Mouse (Mus musculus): ENCODE results near the gene Ing5.

The Ing5 gene

GRCm38 (mm10) chr1:93803556-93804507 lies at the start of gene Ing5:
Gene Ing5, plus strand, starts transcription at chr1:93803965.
- TF ChIP-seq GATA4 (IDR thresholded peaks at IDR 0.05; ENCODE audit: insufficient replicate concordance, low read length), result peak; percentile 44; the same call in 1 of the 2 replicates

GRCm38 (mm10) chr1:93754573-93755290 lies 49.0 kb upstream of the Ing5 start, which contains the start of gene Thap4:
Gene Thap4, minus strand, starts transcription at chr1:93754864.
- TF ChIP-seq GATA4 (IDR thresholded peaks at IDR 0.05; ENCODE audit: insufficient replicate concordance, low read length), result peak; percentile 47; the same call in 1 of the 2 replicates

- no peak for TF ChIP-seq GATA4 (IDR thresholded peaks at IDR 0.05; ENCODE audit: insufficient replicate concordance, low read length)
These were observed 48.5 kb upstream of the Ing5 start for GRCm38 (mm10) chr1:93755291-93755610.

- TF ChIP-seq GATA4 (IDR thresholded peaks at IDR 0.05; ENCODE audit: insufficient replicate concordance, low read length), result no peak
These were observed 48.1 kb upstream of the Ing5 start for GRCm38 (mm10) chr1:93755618-93756017.

- no peak for TF ChIP-seq GATA4 (IDR thresholded peaks at IDR 0.05; ENCODE audit: insufficient replicate concordance, low read length)
These were observed 47.6 kb upstream of the Ing5 start for GRCm38 (mm10) chr1:93756154-93756553.

- TF ChIP-seq GATA4 (IDR thresholded peaks at IDR 0.05; ENCODE audit: insufficient replicate concordance, low read length), result no peak
These were observed 43.7 kb upstream of the Ing5 start for GRCm38 (mm10) chr1:93760076-93760475.

GRCm38 (mm10) chr1:93764871-93765591 lies 38.7 kb upstream of the Ing5 start:
- TF ChIP-seq GATA4 (IDR thresholded peaks at IDR 0.05; ENCODE audit: insufficient replicate concordance, low read length), result no peak

- TF ChIP-seq GATA4 (IDR thresholded peaks at IDR 0.05; ENCODE audit: insufficient replicate concordance, low read length), result no peak
These were observed 36.2 kb upstream of the Ing5 start for GRCm38 (mm10) chr1:93767600-93767999.

GRCm38 (mm10) chr1:93769901-93770300 lies 33.9 kb upstream of the Ing5 start:
- no peak for TF ChIP-seq GATA4 (IDR thresholded peaks at IDR 0.05; ENCODE audit: insufficient replicate concordance, low read length)

GRCm38 (mm10) chr1:93776686-93777085 lies 27.1 kb upstream of the Ing5 start:
- no peak for TF ChIP-seq GATA4 (IDR thresholded peaks at IDR 0.05; ENCODE audit: insufficient replicate concordance, low read length)

- no peak for TF ChIP-seq GATA4 (IDR thresholded peaks at IDR 0.05; ENCODE audit: insufficient replicate concordance, low read length)
These were observed 16.9 kb upstream of the Ing5 start for GRCm38 (mm10) chr1:93786912-93787311.

- no peak for TF ChIP-seq GATA4 (IDR thresholded peaks at IDR 0.05; ENCODE audit: insufficient replicate concordance, low read length)
These were observed 9.2 kb upstream of the Ing5 start for GRCm38 (mm10) chr1:93794526-93794925.

- no peak for TF ChIP-seq GATA4 (IDR thresholded peaks at IDR 0.05; ENCODE audit: insufficient replicate concordance, low read length)
These were observed 7.9 kb upstream of the Ing5 start for GRCm38 (mm10) chr1:93795886-93796285.

- TF ChIP-seq GATA4 (IDR thresholded peaks at IDR 0.05; ENCODE audit: insufficient replicate concordance, low read length), result no peak
These were observed 2.9 kb upstream of the Ing5 start for GRCm38 (mm10) chr1:93800670-93801503.

Measured in liver, adult (tissue).